Mouse (Mus musculus): Measurements from ENCODE around the gene Mbnl2.

Gene Mbnl2

DNA sequence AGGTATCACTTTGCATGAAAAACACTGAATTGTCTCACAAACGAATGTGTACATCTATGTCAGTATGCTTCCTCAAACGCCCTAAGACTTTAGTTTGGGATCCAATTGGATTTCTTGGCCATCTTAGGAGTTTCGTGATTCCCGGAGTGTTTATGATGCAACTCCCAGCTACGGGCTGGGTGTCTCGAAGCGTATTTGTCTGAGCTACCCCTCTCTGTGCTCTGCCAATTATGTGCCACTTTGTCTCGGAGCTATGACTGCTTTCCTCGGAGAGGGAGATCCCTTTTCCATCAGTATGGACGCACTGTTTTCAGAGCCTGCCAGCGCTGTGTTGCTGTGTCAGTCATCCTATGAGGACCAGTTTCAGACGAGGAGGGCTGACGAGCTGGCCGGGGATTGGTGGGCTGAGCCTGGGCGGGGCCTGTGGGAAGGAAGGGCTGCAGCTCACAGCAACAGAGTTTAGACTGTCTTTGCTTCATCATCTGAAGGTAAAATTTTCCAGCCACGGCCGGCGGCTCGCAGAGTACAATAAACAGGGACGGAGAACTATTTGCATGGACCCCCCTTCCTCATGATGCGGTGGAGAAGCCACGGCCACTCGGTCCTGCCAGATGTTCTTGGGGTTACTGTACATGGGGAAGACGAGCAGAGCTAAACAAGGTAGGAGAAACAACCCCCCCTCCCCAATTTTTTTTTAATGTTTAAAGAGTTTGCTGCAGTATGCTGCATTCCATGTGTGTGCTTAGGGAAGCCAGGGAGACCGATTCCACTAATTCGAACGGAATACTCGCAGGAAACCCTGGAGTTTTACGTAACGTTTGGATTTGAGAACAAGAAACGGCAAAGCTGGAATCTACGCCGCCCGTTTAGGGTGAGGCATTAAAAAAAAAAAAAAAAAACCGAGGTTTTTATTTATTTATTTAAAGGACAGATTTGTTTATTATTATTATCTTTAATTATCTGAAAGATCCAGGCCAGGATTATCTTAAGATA, at the start of gene Mbnl2:
Gene Mbnl2 (plus strand): TSS at position 424 of the 993 bp plus-strand sequence.
- DNase-seq: peak; percentile 96

DNA sequence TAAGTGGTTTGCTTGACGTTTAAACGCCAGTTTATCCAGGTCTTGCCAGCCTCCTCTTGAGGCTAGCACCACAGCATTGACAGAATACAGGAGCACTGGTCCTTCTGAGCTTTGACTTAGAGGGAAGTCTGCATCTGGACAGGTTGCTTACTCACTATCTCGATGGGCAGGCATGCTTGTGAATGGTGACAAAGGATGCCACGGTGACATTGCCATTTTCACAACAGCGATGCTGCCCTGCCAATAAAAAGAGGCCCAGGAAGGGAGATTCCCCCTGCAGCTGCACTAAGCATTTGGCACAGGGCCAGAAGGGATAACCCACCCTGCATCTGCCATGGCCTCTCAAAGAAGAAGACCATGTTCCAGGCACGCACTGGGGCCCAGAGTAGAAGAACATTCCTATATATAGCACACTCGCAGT, 43.4 kb upstream of the Mbnl2 start:
- DNase-seq: no peak

DNA sequence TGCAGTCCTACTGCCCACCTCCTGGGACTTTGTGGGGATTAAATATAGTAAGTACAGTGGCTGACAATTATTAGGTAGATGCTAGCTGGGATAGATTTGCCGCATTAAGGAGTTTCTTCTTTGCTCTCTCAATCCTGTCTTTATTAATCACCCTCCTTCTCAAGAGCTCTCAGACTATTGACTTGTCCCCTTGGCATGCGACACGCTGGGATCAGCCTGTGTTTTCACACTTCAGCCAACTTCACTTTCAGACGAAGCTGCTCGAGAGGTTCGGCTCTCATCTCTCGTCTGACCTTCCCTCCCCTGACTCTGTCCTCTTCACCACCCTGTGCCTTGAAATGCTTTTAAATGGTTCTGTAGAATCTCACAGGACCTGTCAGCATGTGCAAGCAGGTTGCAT, 39.9 kb upstream of the Mbnl2 start:
- no peak for DNase-seq

DNA sequence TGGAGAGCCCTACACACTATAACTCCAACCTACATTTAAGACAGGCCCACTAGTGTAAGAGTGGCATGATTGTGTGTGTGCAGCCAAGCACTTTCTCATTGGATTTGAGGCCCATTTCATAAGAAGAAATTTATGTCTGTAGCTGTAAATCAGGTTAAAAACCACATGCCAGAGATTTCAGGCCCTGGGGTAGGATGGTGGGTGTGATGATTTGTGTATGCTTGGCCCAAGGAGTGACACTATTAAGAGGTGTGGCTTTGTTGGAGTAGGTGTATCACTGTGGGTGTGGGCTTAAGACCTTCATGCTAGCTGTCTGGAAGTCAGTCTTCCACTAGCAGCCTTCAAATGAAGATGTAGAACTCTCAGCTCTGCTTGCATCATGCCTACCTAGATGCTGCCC, 37.0 kb upstream of the Mbnl2 start:
- no peak for DNase-seq

- no peak for DNase-seq
Observed at GRCm38 (mm10) chr14:120240209-120240608, 35.3 kb upstream of the Mbnl2 start.

DNA sequence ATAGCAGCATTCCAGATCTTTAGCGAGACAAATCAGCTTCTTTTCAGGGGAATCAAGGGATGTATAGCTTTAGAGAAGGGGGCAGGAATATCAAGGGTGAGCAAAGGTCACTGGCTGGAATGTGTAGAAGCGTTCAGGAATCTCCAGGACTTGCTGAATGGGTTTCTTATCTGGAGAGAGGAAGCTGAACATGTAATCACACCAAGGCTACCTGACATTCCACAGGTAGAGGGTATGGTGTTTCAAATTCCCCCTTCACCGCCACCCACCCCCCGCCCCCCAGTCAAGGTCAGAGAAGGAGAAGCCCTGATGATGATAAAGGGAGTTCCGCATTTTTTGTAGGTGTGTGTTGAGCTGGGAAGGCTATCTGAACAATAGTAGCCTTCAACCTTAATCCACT, 32.8 kb upstream of the Mbnl2 start:
- DNase-seq: no peak

DNA sequence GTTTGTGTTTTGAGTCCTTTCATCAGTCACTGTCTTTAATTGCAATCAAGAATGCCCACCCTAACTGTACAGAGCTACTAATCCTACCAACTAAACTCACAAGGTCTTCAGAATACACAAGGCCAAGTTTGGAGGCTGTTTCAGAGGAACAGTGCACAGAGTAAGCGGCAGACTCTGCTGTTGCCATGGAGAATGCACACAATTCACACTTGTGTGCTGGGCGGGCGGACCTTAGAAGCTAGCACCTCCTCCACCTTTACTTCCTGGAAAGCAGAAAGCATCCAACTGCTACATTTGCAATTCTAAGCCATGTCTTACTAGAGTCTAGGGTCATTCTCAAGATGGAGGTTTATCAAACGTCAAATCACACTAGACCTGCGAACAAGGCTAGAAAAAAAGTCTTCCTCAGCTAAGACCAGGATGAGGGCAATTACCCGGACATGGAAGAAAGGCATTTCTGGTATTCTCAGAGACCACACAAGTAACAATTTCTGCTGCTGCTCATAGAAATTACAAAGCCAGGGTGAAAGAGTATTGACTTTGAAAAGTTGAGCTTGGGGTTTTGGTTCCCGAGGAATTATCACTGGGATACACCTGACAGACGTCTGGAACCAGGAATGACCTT, 30.3 kb upstream of the Mbnl2 start:
- no peak for DNase-seq

DNA sequence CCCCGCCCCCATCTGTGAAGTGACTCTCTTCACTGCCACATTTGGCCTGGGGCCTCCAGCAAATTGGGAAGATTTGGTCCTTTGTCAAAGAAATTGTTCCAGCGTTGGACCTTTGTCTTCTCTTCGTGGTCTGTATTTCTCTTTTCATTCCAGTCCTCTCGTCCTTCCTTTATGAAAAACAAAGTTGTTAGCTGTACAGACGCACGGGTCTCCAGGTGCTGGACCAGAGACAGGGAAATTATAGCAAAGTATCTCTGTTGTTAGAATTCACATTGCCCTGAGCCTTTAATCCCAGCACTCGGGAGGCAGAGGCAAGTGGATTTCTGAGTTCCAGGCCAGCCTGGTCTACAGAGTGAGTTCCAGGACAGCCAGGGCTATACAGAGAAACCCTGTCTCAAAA, 22.1 kb upstream of the Mbnl2 start:
- DNase-seq: no peak

- DNase-seq: no peak
Observed at GRCm38 (mm10) chr14:120256146-120256545, 19.3 kb upstream of the Mbnl2 start.

- DNase-seq: no peak
Observed at GRCm38 (mm10) chr14:120256623-120257384, 18.7 kb upstream of the Mbnl2 start.

GRCm38 (mm10) chr14:120257483-120257882, 18.0 kb upstream of the Mbnl2 start:
- DNase-seq: no peak

GRCm38 (mm10) chr14:120259426-120259825, 16.0 kb upstream of the Mbnl2 start:
- DNase-seq: no peak

DNA sequence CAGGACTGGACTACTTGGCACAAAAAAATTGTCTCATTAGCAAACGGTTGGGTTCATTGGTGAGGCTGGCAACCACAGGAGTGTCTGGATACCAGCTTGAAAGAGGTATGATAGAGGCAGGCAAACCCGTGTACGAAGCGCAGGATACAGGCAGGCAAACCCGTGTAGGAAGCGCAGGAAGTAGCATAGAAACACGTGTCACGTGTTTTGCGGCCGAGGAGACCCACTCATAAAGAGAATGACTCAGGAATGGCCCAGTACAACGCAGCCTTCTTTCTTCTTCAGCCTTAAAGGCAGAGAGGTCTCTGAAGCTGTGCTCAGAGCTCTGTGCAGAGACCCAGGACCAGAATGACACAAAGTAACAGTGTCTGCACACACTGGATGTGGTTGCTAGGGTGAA, 13.9 kb upstream of the Mbnl2 start:
- DNase-seq: no peak

DNA sequence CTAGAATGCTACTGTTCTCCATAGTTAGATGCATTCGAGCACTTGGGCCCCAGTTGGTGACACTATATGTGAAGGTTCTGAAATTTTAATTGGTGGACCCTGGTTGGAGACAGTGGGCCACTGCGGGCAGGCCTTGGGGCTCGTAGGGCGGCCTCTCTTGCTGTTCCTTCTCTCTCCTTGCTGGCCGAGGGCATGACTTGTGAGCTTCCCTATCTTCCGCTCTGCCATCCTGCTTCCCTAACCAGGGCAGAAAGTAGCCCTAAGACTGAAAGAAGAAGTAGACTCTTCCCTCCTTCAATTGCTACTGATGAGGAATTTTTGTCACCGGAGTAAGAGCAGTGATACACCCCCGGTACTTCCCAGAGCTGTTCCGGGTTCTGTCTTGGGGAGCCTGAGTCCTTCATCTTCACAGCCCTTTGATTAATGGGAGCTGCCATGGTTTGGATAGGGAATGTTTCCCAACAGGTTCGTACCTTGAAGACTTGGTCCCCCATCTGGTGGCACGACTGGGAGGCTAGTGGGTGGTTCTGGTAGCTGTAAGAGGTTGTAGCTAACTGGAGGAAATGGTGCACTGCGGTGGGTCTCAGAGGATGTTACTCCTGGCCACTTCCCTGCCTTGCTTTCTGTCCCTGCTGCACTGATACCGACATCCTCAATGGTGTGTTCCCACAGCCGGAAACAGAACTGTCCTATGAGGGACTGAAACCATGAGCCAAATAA, 12.6 kb upstream of the Mbnl2 start:
- DNase-seq: no peak

GRCm38 (mm10) chr14:120263380-120264135, 11.9 kb upstream of the Mbnl2 start:
- no peak for DNase-seq

- DNase-seq: no peak
Observed at GRCm38 (mm10) chr14:120265886-120266285, 9.6 kb upstream of the Mbnl2 start.

DNA sequence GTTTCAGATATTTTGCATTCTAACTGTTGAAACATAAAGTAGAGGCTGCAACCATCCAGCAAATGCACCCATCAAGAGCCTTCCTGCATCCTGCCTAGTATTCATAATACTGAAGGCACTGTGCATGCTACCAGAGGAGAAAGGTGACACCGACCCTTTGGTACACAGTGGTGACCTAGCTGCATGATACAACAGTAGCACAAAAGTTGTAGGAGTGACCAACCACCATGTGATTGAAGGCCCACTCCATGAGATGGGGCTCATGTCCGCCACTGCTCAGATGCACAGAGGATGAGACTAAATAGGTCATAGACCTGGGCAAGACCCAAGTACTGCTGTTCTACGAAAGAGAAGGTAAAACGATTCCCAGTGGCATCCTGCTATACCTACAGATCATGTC, 8.3 kb upstream of the Mbnl2 start:
- DNase-seq: no peak

GRCm38 (mm10) chr14:120270031-120270430, 5.4 kb upstream of the Mbnl2 start:
- DNase-seq: no peak

DNA sequence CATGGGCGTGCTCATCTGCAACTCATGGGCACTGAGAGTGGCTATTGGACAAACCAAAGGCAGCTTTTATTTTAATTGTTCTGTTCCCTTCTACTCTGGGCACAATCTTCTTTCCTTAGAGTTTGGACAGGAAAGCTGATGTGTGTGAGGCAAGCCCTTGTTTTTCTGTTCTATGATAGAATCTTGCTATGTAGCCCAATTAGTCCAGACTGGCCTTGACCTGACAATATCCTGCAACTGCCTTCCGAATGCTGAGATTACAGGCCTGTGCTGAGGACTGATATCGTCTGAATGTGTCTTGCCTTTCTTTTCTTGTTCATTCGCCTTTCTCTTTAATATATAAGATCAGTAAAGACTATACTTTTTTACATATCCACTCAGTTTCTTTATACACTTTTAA, 4.8 kb upstream of the Mbnl2 start:
- DNase-seq: no peak

DNA sequence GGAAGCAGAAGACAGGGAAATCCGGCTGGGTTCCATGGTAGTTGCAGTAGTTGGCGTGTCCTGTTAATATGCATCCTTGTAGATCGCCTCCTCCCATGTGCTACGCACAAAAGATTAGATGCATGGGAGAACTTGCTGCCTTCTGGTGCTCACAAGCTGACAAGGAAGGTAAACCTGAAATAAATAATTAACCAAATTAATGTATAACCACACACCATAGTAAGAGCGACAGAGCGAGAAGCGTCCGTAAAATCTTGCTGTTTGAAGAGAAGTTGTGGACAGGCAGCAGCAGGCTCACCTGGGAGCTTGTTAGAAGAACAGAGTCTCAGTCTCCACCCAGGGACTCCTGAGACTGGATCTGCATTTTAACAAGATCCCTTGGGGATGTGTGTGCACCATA, 4.4 kb upstream of the Mbnl2 start:
- DNase-seq: peak; percentile 53

DNA sequence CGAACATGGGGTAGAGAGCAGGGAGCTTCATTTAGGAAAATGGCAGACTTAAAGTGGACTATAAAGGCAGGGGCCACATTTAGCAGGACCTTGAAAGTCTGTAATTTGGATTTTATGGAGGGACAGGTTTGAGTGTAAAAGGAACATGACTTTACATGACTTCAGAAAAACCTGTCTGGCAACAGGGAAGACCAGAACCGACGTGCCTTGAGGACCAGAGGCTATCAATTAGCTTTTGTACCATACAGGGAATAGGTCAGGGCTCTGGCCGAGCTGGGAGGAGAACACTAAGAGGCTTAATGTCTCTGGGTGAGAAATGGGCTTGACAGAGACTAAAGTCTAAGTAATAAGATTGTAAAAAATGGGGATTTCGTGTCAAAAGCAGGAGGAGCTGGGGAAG, 1.7 kb upstream of the Mbnl2 start:
- DNase-seq: no peak

- peak; percentile 4 for DNase-seq
Observed at GRCm38 (mm10) chr14:120274746-120275145, 723 bp upstream of the Mbnl2 start.

All from kidney, adult 11 months (tissue).